Comparison of ENCODE assay signal across 9 mouse cellular contexts in genomic region chr9:120073169-120073568, GRCm38 (mm10). TPM values are rescaled to one million over a fixed set of nuclear protein-coding genes. Genes with fewer than 3 reads are reported as not detected.
DNase-seq lines count a peak whose midpoint lies in the region; ATAC-seq lines count a peak whose summit lies in the region.
"Had no signal": no experiment of that assay in that cellular context is flagged by ENCODE, and none has a peak within 500 bp of the region (broad histone marks: within the 10 kb centered on the region; RNA-seq: fewer than 3 reads in every experiment).

No protein-coding gene starts in this region.

- no peaks in the 10 kb centered on the region for H3K9me3 ChIP-seq in embryonic facial prominence, embryonic 10.5 days
- no peaks in the 10 kb centered on the region for H3K9me3 ChIP-seq in heart, embryonic 12.5 days (replicated peaks)
- H3K9me3 ChIP-seq in liver, embryonic 15.5 days (replicated peaks), result no peaks in the 10 kb centered on the region
- H3K9me3 ChIP-seq: limb, embryonic 12.5 days had no signal

- no peaks in the 10 kb centered on the region for H3K4me1 ChIP-seq in embryonic facial prominence, embryonic 10.5 days
- H3K4me1 ChIP-seq in heart, embryonic 12.5 days (replicated peaks), result no peaks in the 10 kb centered on the region; the same call in 1 of the 2 replicates
- peaks cover 7% of the 10 kb centered on the region for H3K4me1 ChIP-seq in liver, embryonic 15.5 days (replicated peaks)
- H3K4me1 ChIP-seq: limb, embryonic 12.5 days had no signal

- no peak overlapping the region for H3K4me2 ChIP-seq in heart, embryonic 12.5 days
- no peak overlapping the region for H3K4me2 ChIP-seq in liver, embryonic 15.5 days
- H3K4me2 ChIP-seq: limb, embryonic 12.5 days had no signal

- 0 out of 2 replicates have a peak overlapping the region, but pooled peaks have one; percentile 15 for H3K9ac ChIP-seq in heart, embryonic 12.5 days
- H3K9ac ChIP-seq in liver, embryonic 15.5 days, result no peak overlapping the region
- H3K9ac ChIP-seq: limb, embryonic 12.5 days had no signal

- H3K36me3 ChIP-seq in embryonic facial prominence, embryonic 10.5 days (replicated peaks), result no peaks in the 10 kb centered on the region
- no peaks in the 10 kb centered on the region for H3K36me3 ChIP-seq in heart, embryonic 12.5 days
- H3K36me3 ChIP-seq in liver, embryonic 15.5 days (replicated peaks), result no peaks in the 10 kb centered on the region
- H3K36me3 ChIP-seq: limb, embryonic 12.5 days had no signal

- peak; percentile 48; the same call in 1 of the 2 replicates for ATAC-seq in heart, embryonic 12.5 days (ENCODE audit: insufficient number of reproducible peaks, low FRiP score)
- 0 out of 2 replicates have a peak, but pooled peaks have one; percentile 12 for ATAC-seq in liver, embryonic 15.5 days (ENCODE audit: insufficient read depth)

- no peak overlapping the region for H3K4me3 ChIP-seq in embryonic facial prominence, embryonic 10.5 days
- no peak overlapping the region for H3K4me3 ChIP-seq in heart, embryonic 12.5 days
- H3K4me3 ChIP-seq in liver, embryonic 15.5 days (replicated peaks), result no peak overlapping the region
- H3K4me3 ChIP-seq: limb, embryonic 12.5 days had no signal

- no peaks in the 10 kb centered on the region; the same call in 1 of the 2 replicates for H3K27me3 ChIP-seq in embryonic facial prominence, embryonic 10.5 days (replicated peaks; ENCODE audit: low read depth, poor library complexity, severe bottlenecking)
- 0 out of 2 replicates have a peak, but pooled peaks cover 4% of the 10 kb centered on the region for H3K27me3 ChIP-seq in heart, embryonic 12.5 days (replicated peaks)
- no peaks in the 10 kb centered on the region for H3K27me3 ChIP-seq in liver, embryonic 15.5 days
- H3K27me3 ChIP-seq: limb, embryonic 12.5 days had no signal

- H3K27ac ChIP-seq in embryonic facial prominence, embryonic 10.5 days (replicated peaks), result 0 out of 2 replicates have a peak overlapping the region, but pooled peaks have one; percentile 19
- no peak overlapping the region for H3K27ac ChIP-seq in heart, embryonic 12.5 days (ENCODE audit: poor library complexity, severe bottlenecking)
- H3K27ac ChIP-seq in liver, embryonic 15.5 days (replicated peaks), result no peak overlapping the region
- H3K27ac ChIP-seq: limb, embryonic 12.5 days had no signal

- WGBS in embryonic facial prominence, embryonic 10.5 days, result 31% methylated on average over 3 of the region's 3 CpGs
- WGBS in heart, embryonic 12.5 days, result 26% methylated on average over 3 of the region's 3 CpGs
- WGBS in liver, embryonic 15.5 days (ENCODE audit: insufficient replicate concordance), result 9% methylated on average over 3 of the region's 3 CpGs

- DNase-seq in CD8-positive naive resting alpha-beta T cell, adult 2 months (ENCODE audit: low read depth in 2 of 2, low spot score in 2 of 2), result peak; percentile 57 to 67
- peak; percentile 91 for DNase-seq in adrenal gland, postnatal 10 days
- DNase-seq in embryonic facial prominence, embryonic 10.5 days (ENCODE audit: low spot score), result peak; percentile 84
- DNase-seq in kidney, postnatal 36 days, result peak; percentile 71 to 88
- peak; percentile 48 for DNase-seq in retina, adult 2 months (ENCODE audit: low read depth, low spot score)
- peak; percentile 62 for DNase-seq in thymus, postnatal 14 days

RNA-seq across cellular contexts. Expression of gene Cx3cr1, which starts 3.5 kb away (rescaled TPM):
- total RNA-seq in adrenal gland, postnatal 10 days (2021), result 1 to 10 TPM; 2.4 to 3.8 TPM
- polyA plus RNA-seq in embryonic facial prominence, embryonic 10.5 days (2016; fragmentation: Nextera tagmentation; extraction: Ambion mirVana), result 5.3 and 6.1 TPM in 2 replicates
- polyA plus RNA-seq in heart, embryonic 12.5 days (2016; fragmentation: Nextera tagmentation; extraction: Ambion mirVana), result 4.4 and 4.9 TPM in 2 replicates
- 2.7 and 3.5 TPM in 2 replicates for polyA plus RNA-seq in liver, embryonic 15.5 days (2015; fragmentation: Nextera tagmentation; extraction: Ambion mirVana)

RNA-seq across cellular contexts. Expression of gene Ccr8, which starts 18.7 kb away (rescaled TPM):
- total RNA-seq in adrenal gland, postnatal 10 days (2021), result not detected
- not detected in 2 replicates for polyA plus RNA-seq in embryonic facial prominence, embryonic 10.5 days (2016; fragmentation: Nextera tagmentation; extraction: Ambion mirVana)
- not detected in 2 replicates for polyA plus RNA-seq in heart, embryonic 12.5 days (2016; fragmentation: Nextera tagmentation; extraction: Ambion mirVana)
- polyA plus RNA-seq in liver, embryonic 15.5 days (2015; fragmentation: Nextera tagmentation; extraction: Ambion mirVana), result 0.07 TPM in 1 of 2 replicates, not detected in the other
- polyA plus RNA-seq: limb, embryonic 12.5 days had no signal

RNA-seq across cellular contexts. Expression of gene Slc25a38, which starts 37.0 kb away (rescaled TPM):
- 10 to 100 TPM; 20.3 to 21.5 TPM for total RNA-seq in adrenal gland, postnatal 10 days (2021)
- polyA plus RNA-seq in embryonic facial prominence, embryonic 10.5 days (2016; fragmentation: Nextera tagmentation; extraction: Ambion mirVana), result 43.4 and 46.3 TPM in 2 replicates
- polyA plus RNA-seq in heart, embryonic 12.5 days (2016; fragmentation: Nextera tagmentation; extraction: Ambion mirVana), result 24.9 and 26.2 TPM in 2 replicates
- polyA plus RNA-seq in liver, embryonic 15.5 days (2015; fragmentation: Nextera tagmentation; extraction: Ambion mirVana), result 130 and 137 TPM in 2 replicates

RNA-seq across cellular contexts. Expression of gene Xirp1, which starts 49.8 kb away (rescaled TPM):
- 1 to 10 TPM; 3.1 to 7.4 TPM for total RNA-seq in adrenal gland, postnatal 10 days (2021)
- polyA plus RNA-seq in embryonic facial prominence, embryonic 10.5 days (2016; fragmentation: Nextera tagmentation; extraction: Ambion mirVana), result 0.04 and 0.38 TPM in 2 replicates
- 82.9 and 92.6 TPM in 2 replicates for polyA plus RNA-seq in heart, embryonic 12.5 days (2016; fragmentation: Nextera tagmentation; extraction: Ambion mirVana)
- polyA plus RNA-seq in liver, embryonic 15.5 days (2015; fragmentation: Nextera tagmentation; extraction: Ambion mirVana), result 0.17 and 0.43 TPM in 2 replicates

RNA-seq across cellular contexts. Expression of gene Rpsa, which starts 54.3 kb away (rescaled TPM):
- total RNA-seq in adrenal gland, postnatal 10 days (2021), result 100 to 1,000 TPM; 879 to 949 TPM
- polyA plus RNA-seq in embryonic facial prominence, embryonic 10.5 days (2016; fragmentation: Nextera tagmentation; extraction: Ambion mirVana), result 1,445 and 1,457 TPM in 2 replicates
- polyA plus RNA-seq in heart, embryonic 12.5 days (2016; fragmentation: Nextera tagmentation; extraction: Ambion mirVana), result 764 and 771 TPM in 2 replicates
- 830 and 871 TPM in 2 replicates for polyA plus RNA-seq in liver, embryonic 15.5 days (2015; fragmentation: Nextera tagmentation; extraction: Ambion mirVana)
